Mouse (Mus musculus) limb, embryonic 15.5 days (tissue): Measurements from ENCODE around the gene Sgsh. TPM values are rescaled to one million over a fixed set of nuclear protein-coding genes. Genes with fewer than 3 reads are reported as not detected.
"Not testable (repeated sequence)": the region's sequence is repeated elsewhere in the genome, so short reads cannot be mapped to it uniquely, and the experiment has no call there.

Experiments used
- ATAC-seq: fragments of 200-750 bp; cut with Nextera tagmentation; 2 replicates; pipeline ENCODE4 v1.8.0; 2017; ENCODE audit warnings: low read depth, moderate TSS enrichment; ENCODE audit not compliant: insufficient number of reproducible peaks, low FRiP score, low TSS enrichment
- H3K27ac ChIP-seq: fragments of 300-500 bp; sonication (generic); 2 replicates; pipeline ENCODE4 v1.5.1; 2015; ENCODE audit warnings: moderate library complexity, mild to moderate bottlenecking, inconsistent platforms
- H3K27me3 ChIP-seq: fragments of 300-500 bp; sonication (generic); 2 replicates; pipeline ENCODE4 v1.6.1; 2015; ENCODE audit warnings: inconsistent platforms
- H3K36me3 ChIP-seq: fragments of 300-500 bp; sonication (generic); 2 replicates; pipeline ENCODE4 v1.6.1; 2015; ENCODE audit warnings: inconsistent platforms
- H3K4me1 ChIP-seq: fragments of 300-500 bp; sonication (generic); 2 replicates; pipeline ENCODE4 v1.6.1; 2015; ENCODE audit warnings: inconsistent platforms
- H3K4me2 ChIP-seq: fragments of 300-500 bp; sonication (generic); 2 replicates; pipeline ENCODE4 v1.6.1; 2015; ENCODE audit warnings: mild to moderate bottlenecking, inconsistent platforms
- H3K4me3 ChIP-seq: fragments of 300-500 bp; sonication (generic); 2 replicates; pipeline ENCODE4 v1.5.1; 2015; ENCODE audit warnings: mild to moderate bottlenecking, inconsistent platforms
- H3K9ac ChIP-seq: fragments of 300-500 bp; sonication (generic); 2 replicates; pipeline ENCODE4 v1.6.1; 2015; ENCODE audit warnings: inconsistent platforms
- H3K9me3 ChIP-seq: fragments of 300-500 bp; sonication (generic); 2 replicates; pipeline ENCODE4 v1.6.1; 2016; ENCODE audit warnings: inconsistent platforms
- WGBS: fragments of 180-500 bp; shearing (Covaris S2); methylation state at CpG from one replicate; pipeline ENCODE4 v1.1.7; 2015; 5-methylcytosine and 5-hydroxymethylcytosine counted together
- polyA plus RNA-seq: library from polyadenylated mRNA; unstranded; fragments of >200 nt; fragmentation: Nextera tagmentation; extraction: Ambion mirVana; gene quantifications from 2 replicates; pipeline ENCODE4 v1.2.1, GENCODE M21; 2015

Sgsh gene
- polyA plus RNA-seq, 1 experiment from 2014 or later: 8.0 TPM

DNA sequence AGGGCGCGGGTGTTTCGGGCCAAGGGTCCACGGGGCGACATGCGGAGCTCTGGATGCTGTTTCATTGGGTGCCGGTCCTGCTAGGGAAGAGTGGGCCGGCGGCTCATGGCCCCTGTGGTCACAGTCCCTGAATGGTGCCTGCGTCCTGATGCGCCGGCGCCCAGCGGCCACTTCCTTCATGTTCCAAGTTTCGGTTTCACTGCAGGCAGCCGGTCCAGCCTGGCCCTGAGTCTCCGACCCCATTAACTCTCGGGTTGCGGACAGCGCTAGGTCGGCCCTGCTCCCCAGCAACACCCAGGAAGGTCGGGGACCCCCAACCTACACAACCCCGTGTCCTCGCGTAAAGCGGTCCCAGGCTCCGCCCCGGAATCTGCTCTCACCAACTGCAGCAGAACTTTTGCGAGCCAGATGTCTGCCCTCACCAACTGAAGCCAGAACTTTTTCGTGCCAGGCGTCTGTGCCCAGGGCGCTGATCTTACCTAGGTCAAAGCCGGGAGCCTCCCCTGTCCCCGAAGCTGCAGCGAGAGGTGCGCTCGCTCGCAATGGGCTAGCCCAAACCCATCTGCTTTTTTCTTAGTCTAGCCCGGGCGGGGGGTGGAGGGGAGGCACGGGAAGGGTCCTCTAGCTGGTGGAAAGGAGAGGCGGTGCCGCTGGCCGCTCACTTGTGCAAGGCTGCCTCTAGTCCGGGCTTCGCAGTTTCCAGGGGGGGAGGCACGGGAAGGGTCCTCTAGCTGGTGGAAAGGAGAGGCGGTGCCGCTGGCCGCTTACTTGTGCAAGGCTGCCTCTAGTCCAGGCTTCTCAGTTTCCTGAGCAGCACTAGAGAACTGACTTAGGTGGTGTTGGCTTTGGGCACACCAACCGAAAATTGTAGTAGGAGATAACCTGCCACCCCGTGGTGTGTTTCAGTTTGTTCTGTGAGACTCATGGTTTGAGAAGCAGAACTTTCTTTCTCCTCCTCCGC is 35.2 kb upstream of the Sgsh start:
- peaks cover 39% of the 10 kb centered on the region for H3K4me1 ChIP-seq
- H3K27ac ChIP-seq: peak overlapping the region; percentile 83
- no peaks in the 10 kb centered on the region for H3K9me3 ChIP-seq
- peak overlapping the region; percentile 58 for H3K9ac ChIP-seq
- H3K27me3 ChIP-seq: peaks cover 53% of the 10 kb centered on the region
- H3K4me2 ChIP-seq: peak overlapping the region; percentile 96
- ATAC-seq: no peak
- peak overlapping the region; percentile 68 for H3K4me3 ChIP-seq
- no peaks in the 10 kb centered on the region for H3K36me3 ChIP-seq
- WGBS: 2% methylated on average over 53 of the region's 53 CpGs

DNA sequence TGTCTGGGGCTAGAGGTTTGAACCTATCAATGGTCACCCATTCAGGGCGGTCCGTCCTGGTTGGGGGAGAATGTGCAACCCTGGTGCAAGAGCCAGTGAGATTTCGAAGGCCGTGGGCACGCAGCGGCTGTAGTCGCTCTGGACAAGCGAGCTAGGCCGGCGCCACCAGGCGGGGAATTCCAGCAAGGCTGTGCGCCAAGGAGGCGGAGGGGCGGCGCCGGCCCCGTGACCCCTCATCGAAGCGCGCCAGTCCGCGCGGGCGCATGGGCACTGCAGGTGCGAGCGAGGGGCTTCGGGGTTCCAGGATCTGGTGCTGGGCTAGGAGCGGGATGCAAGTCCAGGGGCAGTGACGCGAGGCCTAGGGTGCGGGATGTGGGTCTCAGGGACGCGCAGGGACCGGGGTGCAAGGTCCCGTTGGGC is 34.5 kb upstream of the Sgsh start:
- peaks cover 47% of the 10 kb centered on the region for H3K27me3 ChIP-seq
- H3K9me3 ChIP-seq: no peaks in the 10 kb centered on the region
- H3K4me2 ChIP-seq: peak overlapping the region; percentile 96
- WGBS: 2% methylated on average over 35 of the region's 35 CpGs
- peak overlapping the region; percentile 68 for H3K4me3 ChIP-seq
- peaks cover 39% of the 10 kb centered on the region for H3K4me1 ChIP-seq
- H3K9ac ChIP-seq: peak overlapping the region; percentile 58
- H3K36me3 ChIP-seq: no peaks in the 10 kb centered on the region
- ATAC-seq: peak; percentile 57
- H3K27ac ChIP-seq: peak overlapping the region; percentile 83

DNA sequence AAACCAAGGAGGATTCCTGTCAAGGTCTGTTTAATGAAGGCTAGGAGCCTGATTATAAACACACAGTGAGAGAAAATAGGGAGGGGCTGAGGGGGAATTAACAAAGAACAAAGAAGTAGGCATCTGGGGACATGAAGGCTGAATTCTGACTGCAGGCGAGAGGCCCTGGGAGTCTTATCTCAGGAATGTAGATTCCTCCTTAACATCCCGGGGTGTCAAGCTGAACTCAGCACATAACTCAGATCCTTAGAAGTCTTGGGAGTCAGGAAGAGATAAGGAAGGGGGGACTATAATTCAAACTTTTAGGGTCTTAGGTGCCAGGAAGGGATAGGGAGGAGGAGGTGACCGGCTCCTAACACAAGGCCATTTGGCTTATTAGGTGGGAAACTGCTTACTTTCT is 31.9 kb upstream of the Sgsh start:
- peaks cover 38% of the 10 kb centered on the region for H3K27me3 ChIP-seq
- ATAC-seq, H3K4me2 ChIP-seq, H3K4me3 ChIP-seq, H3K9me3 ChIP-seq, H3K36me3 ChIP-seq, H3K9ac ChIP-seq, H3K27ac ChIP-seq: not testable (repeated sequence)
- H3K4me1 ChIP-seq: peaks cover 23% of the 10 kb centered on the region
- 14% methylated on average over 3 of the region's 3 CpGs for WGBS

DNA sequence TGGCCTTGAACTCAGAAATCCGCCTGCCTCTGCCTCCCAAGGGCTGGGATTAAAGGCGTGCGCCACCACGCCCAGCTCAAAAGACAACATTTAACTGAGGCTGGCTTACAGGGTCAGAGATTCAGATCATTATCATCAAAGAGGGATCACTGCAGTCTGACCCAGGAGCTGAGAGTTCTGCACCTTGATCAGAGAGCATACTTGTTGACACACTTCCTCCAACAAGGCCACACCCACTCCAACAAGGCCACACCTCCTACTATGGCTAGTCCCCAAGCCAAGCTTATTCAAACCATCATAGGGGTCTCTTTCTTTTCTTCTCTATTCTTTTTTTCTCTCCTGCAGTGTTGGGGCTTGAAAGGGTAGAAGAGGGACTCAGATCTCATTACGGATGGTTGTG is 31.0 kb upstream of the Sgsh start:
- Histone ChIP-seq H3K4me2 (no peak overlapping the region), H3K36me3 (peaks cover 2% of the 10 kb centered on the region; the same call in 1 of the 2 replicates), H3K9ac (no peak overlapping the region), H3K9me3 (no peaks in the 10 kb centered on the region), H3K27ac (no peak overlapping the region), H3K4me3 (no peak overlapping the region), H3K27me3 (peaks cover 29% of the 10 kb centered on the region), H3K4me1 (peaks cover 16% of the 10 kb centered on the region)
- WGBS: 93% methylated on average over 5 of the region's 5 CpGs
- no peak for ATAC-seq

DNA sequence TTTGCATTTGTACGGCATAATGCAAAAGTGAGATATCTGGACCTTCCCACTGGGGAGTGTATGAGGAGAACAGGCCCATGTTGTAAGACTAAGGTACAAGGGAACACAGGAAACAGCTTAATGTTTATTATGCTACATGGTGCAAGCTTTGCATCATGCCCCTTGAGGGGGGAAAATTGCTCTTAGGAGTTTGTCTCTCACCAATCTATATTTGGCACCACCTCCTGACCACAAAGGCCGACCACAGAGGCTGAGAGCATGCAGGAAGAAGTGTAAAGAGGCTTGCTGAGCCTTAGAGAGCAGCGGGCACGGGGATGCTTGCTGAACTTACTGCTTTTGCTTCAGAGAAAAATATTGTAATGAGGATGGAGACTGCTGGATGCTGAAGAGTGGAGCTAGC is 29.6 kb upstream of the Sgsh start:
- Histone ChIP-seq H3K36me3 (peaks cover 10% of the 10 kb centered on the region), H3K4me2 (no peak overlapping the region), H3K9me3 (no peaks in the 10 kb centered on the region), H3K27me3 (peaks cover 22% of the 10 kb centered on the region), H3K27ac (no peak overlapping the region), H3K9ac (no peak overlapping the region), H3K4me1 (peaks cover 5% of the 10 kb centered on the region), H3K4me3 (no peak overlapping the region)
- no peak for ATAC-seq
- WGBS: 72% methylated on average over 4 of the region's 4 CpGs

DNA sequence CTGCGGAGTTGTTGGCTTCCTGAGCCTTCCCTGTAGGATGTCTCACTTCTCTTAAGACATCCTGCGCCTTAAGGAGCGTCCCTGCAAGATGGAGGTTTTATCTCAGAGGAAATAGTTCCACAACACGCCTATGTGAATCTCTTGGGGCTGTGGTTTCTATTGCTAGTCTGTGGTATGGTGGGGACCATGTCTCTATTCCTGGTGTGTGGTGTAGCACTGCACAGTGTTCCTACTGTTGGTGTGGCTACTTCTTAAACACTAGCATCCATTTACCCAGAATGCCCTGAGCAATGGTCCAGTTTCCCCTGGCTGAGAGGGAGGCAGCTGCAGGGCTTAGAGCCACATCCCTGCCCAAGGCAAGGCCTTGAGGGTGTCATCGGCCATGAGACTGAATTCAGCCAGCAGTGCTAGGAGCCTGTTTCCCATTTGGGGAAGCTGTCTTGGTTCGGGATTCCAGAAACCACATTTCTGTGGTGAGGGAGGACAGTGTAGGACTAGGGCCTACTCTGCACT is 27.1 kb upstream of the Sgsh start:
- H3K27me3 ChIP-seq: no peaks in the 10 kb centered on the region
- H3K9me3 ChIP-seq: no peaks in the 10 kb centered on the region
- no peak overlapping the region for H3K27ac ChIP-seq
- no peaks in the 10 kb centered on the region for H3K4me1 ChIP-seq
- H3K4me2 ChIP-seq: no peak overlapping the region
- WGBS: 70% methylated on average over 6 of the region's 6 CpGs
- no peak overlapping the region for H3K9ac ChIP-seq
- no peak overlapping the region for H3K4me3 ChIP-seq
- H3K36me3 ChIP-seq: peaks cover 33% of the 10 kb centered on the region
- no peak for ATAC-seq

DNA sequence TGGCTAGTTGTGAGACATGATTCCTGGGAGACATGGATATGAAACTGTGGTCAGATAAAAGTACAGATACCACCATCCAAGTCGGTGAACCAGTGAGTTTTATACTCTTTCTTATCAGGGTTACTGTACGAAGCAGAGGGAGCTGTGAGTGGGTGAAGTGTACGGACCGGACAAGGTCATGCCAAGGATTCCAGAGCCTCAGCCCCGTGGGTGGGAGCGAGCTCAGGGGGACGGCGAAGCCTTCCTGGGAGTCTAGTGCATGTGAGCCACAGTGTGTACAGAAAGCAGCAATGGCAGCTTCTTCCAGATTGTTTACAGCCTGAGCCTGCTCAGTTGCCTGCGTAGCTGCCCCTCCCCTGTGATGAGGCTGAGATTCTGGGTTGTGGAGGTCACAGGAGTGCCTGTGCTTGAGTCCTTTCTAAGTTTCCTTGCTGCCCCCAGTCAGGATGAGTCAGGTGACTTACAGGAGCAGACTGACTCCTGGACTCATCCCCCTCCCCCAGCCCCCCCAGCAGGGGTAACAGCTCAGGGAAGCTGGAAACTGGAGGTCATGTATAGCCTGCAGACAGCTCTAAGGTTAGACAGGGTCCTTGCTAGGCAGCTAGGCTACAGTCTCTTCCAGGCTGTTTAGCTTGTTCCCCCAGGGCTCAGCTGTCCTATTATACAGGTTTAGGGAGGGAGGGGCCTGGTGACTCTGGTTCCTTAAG is 26.4 kb upstream of the Sgsh start:
- no peaks in the 10 kb centered on the region for H3K27me3 ChIP-seq

DNA sequence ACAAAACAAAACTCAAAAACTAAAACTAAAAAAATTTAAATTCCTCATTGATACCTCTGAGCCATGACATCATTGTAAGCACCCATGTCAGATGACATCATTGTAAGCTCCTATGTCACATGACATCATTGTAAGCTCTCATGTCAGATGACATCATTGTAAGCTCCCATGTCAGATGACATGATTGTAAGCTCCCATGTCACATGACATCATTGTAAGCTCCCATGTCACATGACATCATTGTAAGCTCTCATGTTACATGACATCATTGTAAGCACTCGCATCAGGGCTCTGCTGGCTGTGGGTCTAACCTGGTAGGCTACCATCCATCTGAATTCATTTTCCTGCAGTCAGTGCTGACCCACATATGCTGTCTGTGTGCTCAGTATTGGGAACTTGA is 23.2 kb upstream of the Sgsh start:
- H3K4me3 ChIP-seq: no peak overlapping the region
- H3K27me3 ChIP-seq: no peaks in the 10 kb centered on the region
- no peaks in the 10 kb centered on the region for H3K9me3 ChIP-seq
- H3K27ac ChIP-seq: no peak overlapping the region
- 75% methylated on average over 1 of the region's 1 CpGs for WGBS
- peaks cover 43% of the 10 kb centered on the region for H3K36me3 ChIP-seq
- no peak overlapping the region for H3K4me2 ChIP-seq
- H3K9ac ChIP-seq: no peak overlapping the region
- ATAC-seq: no peak
- no peaks in the 10 kb centered on the region for H3K4me1 ChIP-seq

More for the DNA sequence above, 26.4 kb upstream of the Sgsh start:
- Histone ChIP-seq H3K4me3 (no peak overlapping the region), H3K4me2 (no peak overlapping the region), H3K9ac (no peak overlapping the region), H3K36me3 (peaks cover 37% of the 10 kb centered on the region), H3K9me3 (no peaks in the 10 kb centered on the region), H3K27ac (no peak overlapping the region), H3K4me1 (no peaks in the 10 kb centered on the region)
- WGBS: 73% methylated on average over 9 of the region's 9 CpGs
- no peak for ATAC-seq

DNA sequence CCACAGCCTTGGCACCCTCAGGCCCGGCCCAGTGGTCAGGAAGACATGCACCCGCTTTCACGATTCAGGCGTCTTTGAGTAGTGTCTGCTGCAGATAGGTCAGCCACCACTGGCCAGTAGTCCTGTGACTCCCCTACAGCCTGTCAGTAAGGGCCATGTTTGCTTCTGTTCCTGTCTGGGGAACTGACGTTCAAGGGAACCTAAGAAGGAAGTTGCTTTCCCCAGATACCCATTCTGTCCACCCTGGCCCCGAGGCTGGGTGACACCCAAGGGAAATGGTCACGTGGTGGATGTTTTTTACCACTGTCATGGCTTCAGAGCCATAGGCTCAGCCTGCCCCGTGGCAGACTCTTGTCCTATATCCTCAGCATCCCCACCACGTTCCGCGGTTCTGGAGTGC is 22.0 kb upstream of the Sgsh start:
- no peak for ATAC-seq
- Histone ChIP-seq H3K27me3 (no peaks in the 10 kb centered on the region), H3K27ac (no peak overlapping the region), H3K4me1 (no peaks in the 10 kb centered on the region), H3K4me2 (no peak overlapping the region), H3K9me3 (no peaks in the 10 kb centered on the region), H3K9ac (no peak overlapping the region), H3K36me3 (peaks cover 43% of the 10 kb centered on the region), H3K4me3 (no peak overlapping the region)
- WGBS: 93% methylated on average over 11 of the region's 11 CpGs

DNA sequence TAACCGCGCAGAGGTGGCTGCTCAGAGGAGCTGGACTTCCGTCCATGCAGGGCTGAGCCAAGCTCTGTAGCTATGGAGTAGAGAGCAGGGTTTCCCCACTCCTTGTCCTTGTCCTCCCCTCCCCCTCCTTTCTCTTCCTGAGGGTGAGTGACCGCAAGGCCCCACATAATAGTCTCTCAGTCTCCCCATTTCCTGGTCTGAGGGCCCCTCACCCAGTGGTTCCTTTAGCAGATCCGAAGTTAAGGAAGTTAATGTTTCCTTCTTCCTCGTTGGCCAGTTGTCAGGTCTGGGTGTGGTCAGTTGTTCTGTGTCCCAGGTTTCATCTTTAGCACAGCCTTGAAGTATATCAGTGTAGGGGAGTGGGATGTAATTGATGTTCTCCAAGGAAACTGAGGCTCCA is 20.1 kb upstream of the Sgsh start:
- Histone ChIP-seq H3K9ac (0 out of 2 replicates have a peak overlapping the region, but pooled peaks have one; percentile 0), H3K4me1 (no peaks in the 10 kb centered on the region), H3K4me3 (no peak overlapping the region), H3K4me2 (no peak overlapping the region), H3K9me3 (no peaks in the 10 kb centered on the region), H3K27me3 (no peaks in the 10 kb centered on the region), H3K36me3 (peaks cover 38% of the 10 kb centered on the region), H3K27ac (no peak overlapping the region)
- no peak for ATAC-seq
- 76% methylated on average over 6 of the region's 6 CpGs for WGBS

DNA sequence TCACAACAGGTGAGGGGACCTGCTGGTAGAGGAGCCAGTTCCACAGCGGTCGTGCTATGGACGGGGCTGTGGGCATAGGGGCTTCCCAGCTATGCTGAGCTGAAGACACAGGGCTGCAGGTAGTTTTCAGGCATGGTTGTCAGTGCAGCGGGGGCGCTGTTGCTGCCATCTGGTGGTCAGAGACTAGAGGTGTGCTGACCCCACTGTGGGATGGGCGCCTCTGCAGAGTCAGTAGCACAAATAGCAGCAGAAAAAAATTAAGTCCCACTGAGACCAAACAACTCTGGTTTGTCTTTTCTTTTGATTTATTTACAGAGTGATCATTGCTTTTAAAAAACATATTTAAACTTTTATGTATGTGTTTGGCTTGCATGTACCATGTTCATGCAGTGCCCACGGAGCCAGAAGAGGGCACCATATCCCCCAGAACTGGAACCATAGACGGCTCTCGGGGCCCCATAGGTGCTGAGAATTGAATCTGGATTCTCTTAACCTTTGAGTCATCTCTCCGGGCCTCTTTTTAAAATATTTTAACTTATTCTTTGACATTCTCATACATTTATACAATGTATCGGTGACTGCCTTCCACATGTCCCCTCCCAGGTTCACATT is 8.3 kb upstream of the Sgsh start:
- no peaks in the 10 kb centered on the region; the same call in 1 of the 2 replicates for H3K4me1 ChIP-seq
- peaks cover 41% of the 10 kb centered on the region for H3K36me3 ChIP-seq
- H3K9me3 ChIP-seq: peaks cover 3% of the 10 kb centered on the region; the same call in 1 of the 2 replicates
- 36% methylated on average over 11 of the region's 11 CpGs for WGBS
- H3K27me3 ChIP-seq: no peaks in the 10 kb centered on the region
- no peak overlapping the region for H3K4me2 ChIP-seq
- no peak overlapping the region for H3K4me3 ChIP-seq
- no peak overlapping the region for H3K9ac ChIP-seq
- H3K27ac ChIP-seq: no peak overlapping the region
- peak; percentile 68; the same call in 1 of the 2 replicates for ATAC-seq
